Mouse (Mus musculus) heart, embryonic 14.5 days (tissue): Measurements from ENCODE around the gene Prss38. TPM values are rescaled to one million over a fixed set of nuclear protein-coding genes. Genes with fewer than 3 reads are reported as not detected.

Experiments
- ATAC-seq: fragments of 200-750 bp; cut with Nextera tagmentation; 2 replicates; pipeline ENCODE4 v1.8.0; 2017; ENCODE audit warnings: low read depth, moderate TSS enrichment; ENCODE audit not compliant: insufficient number of reproducible peaks, insufficient read depth, low FRiP score
- H3K27ac ChIP-seq, 2 experiments: fragments of 200-500 bp in 1 of 2; fragments of 300-500 bp in 1 of 2; sonication (generic) in 1 of 2; replicated peaks in 1 of 2; 2 replicates each; pipeline ENCODE4 v1.5.1; 2012 to 2014; ENCODE audit warnings: low read depth in 2 of 2, low read length in 2 of 2, control low read depth in 1 of 2, mild to moderate bottlenecking in 1 of 2, mixed read lengths in 1 of 2; ENCODE audit not compliant: control insufficient read depth in 1 of 2, insufficient read depth in 1 of 2
- H3K27me3 ChIP-seq: fragments of 300-500 bp; sonication (generic); 2 replicates; pipeline ENCODE4 v1.6.1; 2014; ENCODE audit warnings: mild to moderate bottlenecking, low read length, control low read depth; ENCODE audit not compliant: control insufficient read depth, insufficient read depth
- H3K36me3 ChIP-seq: fragments of 300-500 bp; sonication (generic); 2 replicates; pipeline ENCODE4 v1.6.1; 2014; ENCODE audit warnings: mild to moderate bottlenecking, control low read depth, low read length, mixed read lengths; ENCODE audit not compliant: control insufficient read depth, insufficient read depth
- H3K4me1 ChIP-seq, 2 experiments: fragments of 200-500 bp in 1 of 2; fragments of 300-500 bp in 1 of 2; sonication (generic) in 1 of 2; 2 replicates each; pipeline ENCODE4 v1.6.1; 2012 to 2014; ENCODE audit warnings: low read length in 2 of 2, control low read depth in 1 of 2, mixed read lengths in 1 of 2; ENCODE audit not compliant: control insufficient read depth in 2 of 2, insufficient read depth in 2 of 2
- H3K4me2 ChIP-seq: fragments of 300-500 bp; sonication (generic); 2 replicates; pipeline ENCODE4 v1.6.1; 2014; ENCODE audit warnings: mild to moderate bottlenecking, low read length
- H3K4me3 ChIP-seq, 2 experiments: fragments of 200-500 bp in 1 of 2; fragments of 300-500 bp in 1 of 2; sonication (generic) in 1 of 2; 2 replicates each; pipeline ENCODE4 v1.5.1; 2012 to 2014; ENCODE audit warnings: low read length in 2 of 2, mild to moderate bottlenecking in 2 of 2, control low read depth in 1 of 2, low read depth in 1 of 2, moderate library complexity in 1 of 2; ENCODE audit not compliant: control insufficient read depth in 1 of 2, insufficient read depth in 1 of 2
- H3K9ac ChIP-seq: fragments of 300-500 bp; sonication (generic); 2 replicates; pipeline ENCODE4 v1.6.1; 2014; ENCODE audit warnings: mild to moderate bottlenecking, low read length
- H3K9me3 ChIP-seq: fragments of 300-500 bp; sonication (generic); 2 replicates; pipeline ENCODE4 v1.6.1; 2016; ENCODE audit warnings: low read length, control low read depth; ENCODE audit not compliant: control insufficient read depth
- WGBS: fragments of 180-500 bp; shearing (Covaris S2); extraction: QIAGEN DNeasy Blood & Tissue Kit; methylation state at CpG from one replicate; pipeline ENCODE4 v1.1.7; 2014; 5-methylcytosine and 5-hydroxymethylcytosine counted together
- polyA plus RNA-seq: library from polyadenylated mRNA; unstranded; fragments of >200 nt; fragmentation: Nextera tagmentation; extraction: Ambion mirVana; gene quantifications from 2 replicates; pipeline ENCODE4 v1.2.1, GENCODE M21; 2014

Gene Prss38
- polyA plus RNA-seq, 1 experiment from 2014 or later: not detected

DNA sequence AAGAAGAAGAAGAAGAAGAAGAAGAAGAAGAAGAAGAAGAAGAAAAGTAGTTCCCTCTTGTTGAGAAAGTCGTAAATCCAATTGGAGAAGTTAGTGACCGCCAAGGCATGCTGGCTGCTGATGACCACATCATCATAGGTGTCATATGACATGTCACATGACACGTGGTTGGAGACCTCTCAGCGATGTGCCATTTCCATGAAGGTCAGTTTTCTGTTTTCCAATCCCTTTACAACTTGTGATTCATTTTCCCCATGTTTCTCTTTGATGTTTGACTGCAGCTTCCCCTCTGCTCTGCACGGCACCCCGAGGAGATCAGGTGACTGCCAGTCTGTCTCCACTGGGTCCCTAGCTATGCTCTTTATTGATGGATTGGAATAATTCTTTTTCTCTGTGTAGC, 16.8 kb upstream of the Prss38 start:
- no peaks in the 10 kb centered on the region for H3K27me3 ChIP-seq
- ATAC-seq: no peak
- 66% methylated on average over 6 of the region's 6 CpGs for WGBS
- H3K27ac ChIP-seq: no peak overlapping the region
- H3K36me3 ChIP-seq: no peaks in the 10 kb centered on the region
- peaks cover 4 to 8% of the 10 kb centered on the region in 2 experiments; a peak in 3 of 4 replicates for H3K4me1 ChIP-seq
- H3K9me3 ChIP-seq: no peaks in the 10 kb centered on the region
- H3K9ac ChIP-seq: no peak overlapping the region
- no peak overlapping the region for H3K4me2 ChIP-seq
- H3K4me3 ChIP-seq: no peak overlapping the region

- no peaks in the 10 kb centered on the region for H3K9me3 ChIP-seq
- H3K27me3 ChIP-seq: no peaks in the 10 kb centered on the region
- no peak for ATAC-seq
These were observed 15.0 kb upstream of the Prss38 start for GRCm38 (mm10) chr11:59390470-59390869.

GRCm38 (mm10) chr11:59389617-59390016, 14.2 kb upstream of the Prss38 start:
- Histone ChIP-seq H3K9me3 (no peaks in the 10 kb centered on the region), H3K27me3 (no peaks in the 10 kb centered on the region), H3K27ac (no peak overlapping the region), H3K4me1 (peaks cover 15 to 17% of the 10 kb centered on the region in 2 experiments), H3K36me3 (no peaks in the 10 kb centered on the region), H3K9ac (no peak overlapping the region), H3K4me3 (no peak overlapping the region), H3K4me2 (no peak overlapping the region)
- ATAC-seq: no peak
- WGBS: 56% methylated on average over 4 of the region's 4 CpGs

More at GRCm38 (mm10) chr11:59390470-59390869, 15.0 kb upstream of the Prss38 start:
- WGBS: 51% methylated on average over 9 of the region's 9 CpGs
- peaks cover 7 to 9% of the 10 kb centered on the region in 2 experiments for H3K4me1 ChIP-seq
- no peak overlapping the region for H3K27ac ChIP-seq
- no peaks in the 10 kb centered on the region for H3K36me3 ChIP-seq
- H3K9ac ChIP-seq: no peak overlapping the region
- H3K4me2 ChIP-seq: no peak overlapping the region
- no peak overlapping the region for H3K4me3 ChIP-seq

- Histone ChIP-seq H3K27me3 (no peaks in the 10 kb centered on the region), H3K9me3 (no peaks in the 10 kb centered on the region), H3K4me1 (peaks cover 23 to 25% of the 10 kb centered on the region in 2 experiments), H3K4me2 (no peak overlapping the region), H3K27ac (no peak overlapping the region), H3K36me3 (no peaks in the 10 kb centered on the region), H3K9ac (no peak overlapping the region), H3K4me3 (no peak overlapping the region)
- no peak for ATAC-seq
- 80% methylated on average over 4 of the region's 4 CpGs for WGBS
These were observed 13.3 kb upstream of the Prss38 start for GRCm38 (mm10) chr11:59388806-59389205.

DNA sequence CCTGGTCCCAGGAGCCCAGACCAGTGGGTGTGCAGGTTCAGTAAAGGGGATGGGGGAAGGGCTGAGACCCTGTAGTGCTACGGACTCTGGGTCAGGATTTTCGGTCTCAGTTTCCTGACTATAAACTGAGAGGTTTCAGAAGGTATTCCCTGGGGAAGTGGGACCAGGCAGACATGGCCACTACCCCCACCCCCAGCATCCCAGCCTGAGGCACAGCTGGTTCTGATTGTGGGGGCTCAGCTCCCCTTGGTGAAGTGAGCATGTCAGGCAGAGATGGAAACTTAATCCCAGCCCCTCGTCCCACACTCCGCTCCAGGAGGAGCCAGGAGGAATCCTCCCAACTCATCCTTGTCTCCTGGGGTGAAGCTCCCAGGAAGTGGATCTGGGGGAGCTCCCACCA, 12.0 kb upstream of the Prss38 start:
- no peaks in the 10 kb centered on the region for H3K9me3 ChIP-seq
- ATAC-seq: no peak
- 57% methylated on average over 4 of the region's 4 CpGs for WGBS
- no peaks in the 10 kb centered on the region for H3K27me3 ChIP-seq
- peaks cover 20 to 25% of the 10 kb centered on the region in 2 experiments for H3K4me1 ChIP-seq
- H3K36me3 ChIP-seq: no peaks in the 10 kb centered on the region
- no peak overlapping the region for H3K4me3 ChIP-seq
- H3K27ac ChIP-seq: no peak overlapping the region
- H3K9ac ChIP-seq: no peak overlapping the region
- no peak overlapping the region for H3K4me2 ChIP-seq

- Histone ChIP-seq H3K4me3 (no peak overlapping the region), H3K9me3 (no peaks in the 10 kb centered on the region), H3K27ac (peak overlapping the region; percentile 70 to 74), H3K4me2 (peak overlapping the region; percentile 24), H3K4me1 (peaks cover 20 to 25% of the 10 kb centered on the region in 2 experiments), H3K36me3 (no peaks in the 10 kb centered on the region), H3K9ac (peak overlapping the region; percentile 18; the same call in 1 of the 2 replicates), H3K27me3 (no peaks in the 10 kb centered on the region)
- ATAC-seq: peak; percentile 37
- 3% methylated on average over 8 of the region's 8 CpGs for WGBS
These were observed 9.7 kb upstream of the Prss38 start for GRCm38 (mm10) chr11:59385123-59385522.

DNA sequence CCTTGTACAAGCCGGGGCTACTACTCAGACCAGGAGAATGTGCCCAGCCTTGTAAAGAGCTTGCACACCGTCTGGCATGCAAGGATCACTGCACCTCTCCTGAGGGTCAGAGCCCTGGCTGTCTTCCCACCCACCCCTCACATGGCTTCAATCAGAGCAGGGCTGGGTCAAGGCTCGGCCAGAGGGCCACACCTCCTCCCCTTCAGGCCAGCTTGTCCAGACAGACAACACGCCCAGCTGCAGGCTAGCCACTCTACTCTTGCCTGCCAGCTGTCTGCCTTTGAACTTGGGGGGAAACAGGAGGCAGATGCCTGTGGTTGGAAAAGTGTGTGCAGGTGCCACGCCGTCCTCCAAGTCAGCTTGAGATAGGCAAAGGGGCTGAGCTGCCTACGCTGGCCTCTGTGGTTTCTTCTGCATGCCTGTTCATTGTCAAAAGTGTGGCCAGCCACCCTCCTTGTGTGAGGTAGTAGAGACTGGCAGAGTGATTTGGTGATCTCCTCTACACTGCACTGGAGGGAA, 9.0 kb upstream of the Prss38 start:
- Histone ChIP-seq H3K36me3 (no peaks in the 10 kb centered on the region), H3K4me2 (peak overlapping the region; percentile 24; the same call in 1 of the 2 replicates), H3K4me1 (peaks cover 20 to 21% of the 10 kb centered on the region in 2 experiments), H3K27me3 (no peaks in the 10 kb centered on the region), H3K9ac (0 out of 2 replicates have a peak overlapping the region, but pooled peaks have one; percentile 16), H3K27ac (peak overlapping the region; percentile 70 to 74), H3K4me3 (no peak overlapping the region), H3K9me3 (no peaks in the 10 kb centered on the region)
- peak; percentile 18; the same call in 1 of the 2 replicates for ATAC-seq
- 9% methylated on average over 7 of the region's 7 CpGs for WGBS

- Histone ChIP-seq H3K4me3 (no peak overlapping the region), H3K27ac (no peak overlapping the region), H3K4me2 (no peak overlapping the region), H3K9me3 (no peaks in the 10 kb centered on the region), H3K9ac (no peak overlapping the region), H3K27me3 (no peaks in the 10 kb centered on the region), H3K36me3 (no peaks in the 10 kb centered on the region), H3K4me1 (peaks cover 7 to 9% of the 10 kb centered on the region in 2 experiments)
- no peak for ATAC-seq
These were observed 4.1 kb upstream of the Prss38 start for GRCm38 (mm10) chr11:59379547-59379946.
